Mouse (Mus musculus) cerebellum, adult 18-20 months (tissue): ENCODE results near the gene Cdh8.

ENCODE experiments used
- DNase-seq, 2 experiments: peaks; one replicate each; pipeline ENCODE4 v3.0.0; 2021

Gene Cdh8

DNA sequence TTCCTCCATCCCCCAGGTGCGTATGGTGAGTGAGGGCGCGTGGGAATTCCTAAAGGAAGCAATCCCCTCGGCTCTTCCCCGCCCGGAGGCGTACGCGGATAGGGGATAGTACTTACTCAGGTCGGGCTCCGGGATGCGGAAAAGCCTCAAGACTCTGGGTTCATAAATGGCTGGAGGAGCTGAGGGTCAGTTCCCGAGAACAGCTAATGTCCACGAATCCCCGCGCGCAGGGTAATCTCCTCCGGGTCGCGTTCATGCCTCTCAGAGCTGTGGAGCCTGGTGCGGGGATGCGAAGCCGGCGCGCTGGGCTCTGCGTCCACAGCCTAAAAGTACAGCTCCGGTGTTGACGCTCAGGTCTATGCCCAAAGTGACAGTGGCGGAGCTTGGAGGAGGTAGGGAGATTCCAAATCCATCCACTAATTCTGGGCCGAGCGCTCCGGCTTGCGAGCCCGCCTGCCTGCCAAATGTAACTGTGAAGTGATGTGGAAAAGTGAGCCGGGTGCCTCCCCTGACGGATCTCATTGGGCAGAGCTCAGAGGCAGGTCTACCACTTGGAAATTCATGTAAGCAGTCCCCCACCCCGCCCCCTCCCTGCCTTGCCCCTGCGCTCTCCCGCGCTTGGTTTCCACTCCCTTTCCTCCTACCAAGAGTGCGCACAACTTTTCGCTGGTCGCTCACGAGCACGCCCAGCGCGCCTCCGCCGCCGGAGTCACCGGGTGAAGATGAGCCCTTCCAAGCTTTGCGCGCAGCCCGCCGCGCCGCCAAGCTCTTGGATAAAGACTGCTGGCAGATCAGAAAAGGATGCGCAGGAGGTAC, at the start of gene Cdh8:
Gene Cdh8 (minus strand): TSS at position 506 of the 816 bp plus-strand sequence.
- DNase-seq = peak; percentile 87 to 89

DNA sequence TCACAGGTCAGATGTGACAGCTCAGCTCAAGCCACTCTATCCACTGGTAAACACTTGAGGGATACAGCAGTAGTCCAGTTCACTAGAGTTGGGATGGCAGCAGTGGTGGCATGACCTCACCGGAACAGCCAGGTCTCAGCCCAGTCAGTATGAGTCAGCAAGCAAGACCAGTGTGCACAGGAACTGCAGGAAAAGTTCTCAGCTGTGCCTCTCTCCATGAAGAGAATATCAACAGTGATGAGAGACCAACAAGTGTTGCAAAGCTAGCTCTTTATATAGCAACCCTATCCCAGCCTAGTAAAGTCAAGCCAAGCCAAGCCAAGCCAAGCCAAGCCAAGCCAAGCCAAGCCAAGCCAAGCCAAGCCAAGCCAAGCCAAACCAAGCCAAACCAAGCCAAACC, 30.2 kb upstream of the Cdh8 start:
- no peak for DNase-seq

GRCm38 (mm10) chr8:99425901-99426300, 9.6 kb upstream of the Cdh8 start:
- DNase-seq = no peak

DNA sequence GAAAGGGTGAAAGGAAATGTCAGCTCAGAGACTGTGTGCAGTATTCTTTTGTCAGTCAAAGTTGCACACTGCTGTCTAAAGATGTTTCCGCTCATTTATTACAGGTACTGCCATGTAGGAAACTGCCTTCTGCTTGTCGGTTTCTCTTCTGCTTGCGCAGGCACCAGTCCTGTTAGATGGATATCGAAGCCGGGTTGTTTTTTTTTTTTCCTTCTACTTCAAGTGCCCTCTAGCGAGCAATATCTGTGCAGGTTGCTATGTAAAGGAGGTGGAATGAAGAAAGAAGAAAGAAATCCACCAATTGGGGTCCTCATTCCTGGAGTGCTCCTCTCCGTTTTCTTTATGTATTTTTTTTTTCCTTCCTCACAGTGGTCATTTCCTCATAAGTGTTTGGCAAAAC, 5.2 kb upstream of the Cdh8 start:
- peak; percentile 44 to 48 for DNase-seq

DNA sequence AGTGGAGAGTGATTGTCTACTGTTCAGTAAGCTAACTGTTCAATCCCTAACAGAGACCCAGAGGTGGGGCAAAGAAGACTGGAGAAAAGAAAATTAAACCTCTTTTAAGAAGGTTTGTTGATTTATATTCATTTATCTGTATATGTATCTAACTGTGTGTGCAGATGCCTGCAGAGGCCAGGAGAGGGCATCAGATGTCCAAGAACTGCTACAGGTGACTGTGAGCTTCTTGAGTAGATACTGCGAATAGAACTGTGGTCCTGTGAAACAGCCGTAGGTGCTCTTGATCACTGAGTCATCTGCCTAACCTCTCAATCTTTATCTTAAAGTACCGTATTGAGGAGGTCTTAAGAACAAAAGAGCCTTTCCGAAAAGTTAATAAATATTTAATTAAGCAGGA, 3.5 kb upstream of the Cdh8 start:
- no peak for DNase-seq

DNA sequence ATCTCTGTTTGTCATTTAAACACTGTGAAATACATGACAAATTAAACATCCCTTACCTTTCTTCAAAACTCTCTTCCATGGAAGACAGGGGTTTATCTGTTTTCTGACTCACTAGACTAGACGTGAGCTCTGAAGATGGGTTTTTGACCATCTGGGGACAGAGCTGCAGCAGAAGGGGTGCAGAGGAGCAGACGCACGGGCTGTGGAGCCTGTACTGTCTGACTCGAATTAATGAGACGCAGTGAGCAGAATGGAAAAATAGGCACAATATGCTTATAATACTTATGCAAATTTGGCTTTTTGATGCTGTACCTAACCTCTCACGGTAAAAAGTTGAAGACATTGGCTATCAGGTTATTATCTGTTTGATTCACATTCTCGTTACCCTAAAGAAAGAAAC, 1.2 kb upstream of the Cdh8 start:
- no peak for DNase-seq

DNA sequence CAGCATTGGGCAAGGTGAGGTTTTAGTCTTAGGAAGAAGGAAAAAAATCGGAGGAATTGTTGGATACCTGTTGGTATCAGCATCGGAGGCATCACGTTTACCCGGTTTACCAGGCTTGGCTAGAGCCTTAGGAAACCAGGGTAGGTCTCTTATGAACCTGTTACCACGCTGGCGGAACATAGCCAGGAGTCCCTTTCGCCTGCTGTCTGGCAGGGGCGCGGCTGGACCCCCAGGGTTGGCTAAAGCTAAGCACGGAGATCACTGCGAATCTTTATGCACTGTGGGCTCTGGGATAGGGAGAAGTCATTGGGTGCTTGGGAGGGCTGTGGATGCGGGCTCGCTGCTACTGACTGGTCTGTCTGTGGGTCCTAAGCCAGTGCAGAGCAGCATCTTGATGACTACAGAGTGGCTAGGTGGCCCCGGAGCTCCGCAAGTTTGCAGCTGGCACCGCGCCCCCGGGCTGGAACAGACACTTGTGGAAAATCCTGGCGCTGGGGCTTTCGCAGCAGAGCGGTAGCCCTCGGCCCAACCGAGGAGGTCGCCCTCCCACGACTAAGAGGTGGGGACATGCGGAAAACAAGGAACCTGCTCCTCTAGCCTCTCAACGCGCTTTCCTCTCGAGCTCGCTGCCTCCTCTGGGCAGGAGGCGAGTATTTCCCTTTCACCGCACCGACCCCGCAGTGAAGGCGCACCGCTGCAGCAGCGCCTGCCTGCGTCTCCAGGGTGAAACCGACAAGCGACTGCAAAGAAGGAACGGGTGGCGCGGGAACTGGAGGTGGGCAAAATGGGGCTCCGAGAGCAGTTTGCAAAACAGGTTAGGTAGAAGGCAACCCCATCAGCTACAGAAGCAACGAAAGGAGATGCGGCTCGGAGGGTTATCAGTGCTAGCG, 950 bp downstream of the Cdh8 start:
- DNase-seq = peak; percentile 69 to 78

GRCm38 (mm10) chr8:99414483-99414921, 1.8 kb downstream of the Cdh8 start:
- DNase-seq = peak; percentile 38 to 58

GRCm38 (mm10) chr8:99413877-99414482, 2.3 kb downstream of the Cdh8 start:
- no peak for DNase-seq

DNA sequence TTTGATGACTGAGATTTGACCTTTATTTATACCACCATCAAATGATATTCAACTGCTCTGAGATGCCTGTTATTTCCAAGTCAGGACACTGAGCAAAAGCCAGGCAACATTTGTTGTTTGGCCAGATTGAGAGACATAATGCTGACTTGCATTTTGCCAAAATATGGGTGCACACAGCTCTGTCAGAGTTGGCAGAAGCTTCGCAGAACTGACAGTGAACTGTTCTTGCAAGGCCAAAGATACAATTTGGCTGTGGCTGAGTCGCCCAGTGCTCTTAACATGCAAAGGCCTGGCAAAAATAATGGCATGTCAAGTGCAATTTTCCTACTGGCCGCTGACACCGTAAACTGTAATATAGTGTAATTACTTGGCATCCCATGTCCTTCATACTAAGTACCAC, 22.4 kb downstream of the Cdh8 start:
- peak; percentile 62 to 72 for DNase-seq

DNA sequence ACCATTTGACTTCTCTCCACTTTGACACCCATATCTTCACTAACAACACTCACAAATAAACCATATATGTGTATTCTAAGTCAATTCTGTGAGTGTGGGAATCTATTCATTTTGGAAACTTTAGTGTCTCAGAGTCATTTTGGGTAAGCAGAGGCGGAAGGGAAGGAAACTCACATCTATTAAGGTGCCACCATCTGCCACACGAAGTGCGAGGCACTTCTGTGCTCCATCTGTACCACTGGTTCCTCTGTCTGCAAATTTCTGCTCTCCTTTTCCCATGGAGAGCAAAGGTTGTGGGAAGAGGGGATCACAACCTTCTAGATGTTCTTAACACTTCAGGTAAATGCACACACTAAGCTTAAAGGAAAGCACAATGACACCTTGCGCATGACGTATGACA, 46.2 kb downstream of the Cdh8 start:
- no peak for DNase-seq

GRCm38 (mm10) chr8:99369166-99369565, 47.1 kb downstream of the Cdh8 start:
- no peak for DNase-seq

GRCm38 (mm10) chr8:99368449-99368848, 47.8 kb downstream of the Cdh8 start:
- DNase-seq = no peak

DNA sequence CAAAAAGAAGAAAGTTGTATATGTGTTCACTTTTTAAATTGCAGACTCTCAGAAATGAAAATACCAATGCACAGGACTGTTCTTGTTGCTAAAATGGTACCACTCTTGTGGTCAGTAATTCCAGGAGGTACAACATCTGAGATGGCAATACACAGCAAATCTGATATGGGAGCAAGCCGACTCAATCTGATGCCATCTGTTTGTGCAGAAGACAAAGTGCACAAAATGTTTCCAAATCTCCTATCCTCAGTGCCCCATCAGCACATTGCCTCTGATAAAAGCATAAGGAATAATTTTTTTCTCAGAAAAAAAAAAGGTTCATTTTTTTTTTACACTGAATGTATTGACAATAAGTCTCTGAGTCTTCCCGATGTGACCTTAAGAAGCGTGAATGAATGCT, 62.3 kb downstream of the Cdh8 start:
- peak in 1 of 2 experiments; percentile 47 for DNase-seq

DNA sequence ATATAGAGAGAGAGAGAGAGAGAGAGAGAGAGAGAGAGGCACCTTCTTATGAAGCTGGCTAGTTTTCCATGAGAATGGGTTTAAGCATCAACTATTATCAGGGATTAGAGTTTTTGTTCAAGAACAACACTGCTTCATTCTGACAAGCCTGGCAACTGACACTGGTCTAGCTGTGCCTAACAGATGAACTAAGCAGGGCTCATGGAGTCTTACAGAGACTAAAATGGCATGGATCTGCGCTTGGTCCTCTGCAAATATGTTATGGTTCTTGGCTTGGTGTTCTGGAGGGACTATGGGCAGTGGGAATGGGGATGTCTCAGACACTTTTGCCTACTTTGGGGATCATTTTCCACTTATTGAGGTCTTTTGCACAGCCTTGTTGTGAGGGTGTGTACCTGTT, 63.0 kb downstream of the Cdh8 start:
- peak; percentile 27 to 31 for DNase-seq

- DNase-seq = no peak
Measured at GRCm38 (mm10) chr8:99349456-99349855, 66.8 kb downstream of the Cdh8 start.

- DNase-seq = peak; percentile 39 to 45
Measured at GRCm38 (mm10) chr8:99348618-99349017, 67.7 kb downstream of the Cdh8 start.

- DNase-seq = no peak
Measured at GRCm38 (mm10) chr8:99339310-99339709, 77.0 kb downstream of the Cdh8 start.

- DNase-seq = no peak
Measured at GRCm38 (mm10) chr8:99327559-99327958, 88.7 kb downstream of the Cdh8 start.

- DNase-seq = no peak
Measured at GRCm38 (mm10) chr8:99314561-99314960, 101.7 kb downstream of the Cdh8 start.

- DNase-seq = no peak
Measured at GRCm38 (mm10) chr8:99304184-99304583, 112.1 kb downstream of the Cdh8 start.

GRCm38 (mm10) chr8:99290201-99290600, 126.1 kb downstream of the Cdh8 start:
- DNase-seq = no peak

GRCm38 (mm10) chr8:99285103-99285502, 131.2 kb downstream of the Cdh8 start:
- no peak for DNase-seq
